Mouse (Mus musculus) ovary, postnatal 14 days (tissue): Measurements from ENCODE around the gene Dctn2.

ENCODE experiments used
- DNase-seq: peaks from one replicate; pipeline ENCODE4 v3.0.0; 2022; ENCODE audit warnings: low spot score

Dctn2 gene

DNA sequence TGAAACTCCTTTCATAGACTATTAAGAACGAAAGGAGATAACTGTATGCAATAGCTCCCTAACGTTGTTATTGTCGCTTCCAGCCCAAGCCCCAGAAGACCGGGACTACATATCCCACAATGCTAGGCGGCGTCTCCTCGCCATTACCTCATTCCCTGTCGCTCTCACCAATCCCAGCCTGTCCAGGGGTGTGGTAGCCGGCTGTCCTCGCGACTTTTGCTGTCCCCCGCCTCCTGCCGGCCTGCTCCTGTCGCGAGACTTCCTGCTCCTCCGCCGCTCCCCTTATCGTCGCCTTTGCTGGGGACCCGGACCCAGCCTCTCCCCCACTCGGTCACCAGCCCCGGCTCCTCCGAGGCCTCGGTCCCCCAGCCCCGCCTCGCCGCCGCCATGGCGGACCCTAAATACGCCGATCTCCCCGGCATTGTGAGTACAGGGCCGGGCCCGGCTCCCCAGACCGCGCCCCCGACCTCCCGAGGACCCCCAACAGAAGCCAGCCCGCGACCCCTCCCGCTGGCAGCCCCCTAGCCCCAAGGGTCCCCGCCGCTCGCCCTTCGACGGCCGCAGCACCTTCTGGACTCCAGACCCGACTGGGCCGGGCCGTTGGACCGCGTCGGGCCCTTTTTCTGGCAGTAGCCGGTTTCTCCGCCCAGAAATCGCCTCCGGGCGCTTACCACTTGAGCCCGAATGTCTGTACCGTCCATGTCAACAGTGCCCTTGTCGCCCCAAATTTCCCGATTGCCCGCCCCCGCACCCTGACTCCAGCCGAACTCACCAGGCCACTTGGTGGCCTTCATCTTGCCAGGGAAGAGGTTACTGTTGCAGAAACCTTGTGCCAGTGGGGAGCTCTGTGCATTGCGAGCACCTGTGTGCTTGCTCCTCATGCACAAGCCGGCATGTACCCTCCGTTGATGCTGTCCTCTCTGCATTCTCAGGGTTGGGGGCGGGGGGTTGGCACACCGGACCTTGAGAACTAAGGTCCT is at the start of gene Dctn2:
TSS of gene Dctn2 (plus strand) at position 257 of the 980 bp plus-strand sequence.
- peak; percentile 82 for DNase-seq

DNA sequence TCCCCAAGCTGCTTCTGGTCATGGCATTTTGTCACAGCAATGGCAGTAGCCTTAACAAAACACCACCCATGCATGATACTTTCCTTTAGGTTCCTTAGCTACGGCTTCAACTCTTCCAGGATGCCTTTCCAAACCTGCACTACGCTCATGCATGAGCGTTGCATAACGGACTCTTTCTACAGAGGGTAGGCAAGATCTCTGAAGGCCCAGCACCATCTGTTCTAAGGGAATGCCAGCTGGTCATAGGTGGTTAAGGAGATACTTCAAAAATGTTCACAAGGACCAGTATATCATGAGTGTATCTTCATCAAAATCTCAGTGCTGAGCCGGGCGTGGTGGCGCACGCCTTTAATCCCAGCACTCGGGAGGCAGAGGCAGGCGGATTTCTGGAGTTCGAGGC is 49.7 kb upstream of the Dctn2 start:
- DNase-seq, result no peak

DNA sequence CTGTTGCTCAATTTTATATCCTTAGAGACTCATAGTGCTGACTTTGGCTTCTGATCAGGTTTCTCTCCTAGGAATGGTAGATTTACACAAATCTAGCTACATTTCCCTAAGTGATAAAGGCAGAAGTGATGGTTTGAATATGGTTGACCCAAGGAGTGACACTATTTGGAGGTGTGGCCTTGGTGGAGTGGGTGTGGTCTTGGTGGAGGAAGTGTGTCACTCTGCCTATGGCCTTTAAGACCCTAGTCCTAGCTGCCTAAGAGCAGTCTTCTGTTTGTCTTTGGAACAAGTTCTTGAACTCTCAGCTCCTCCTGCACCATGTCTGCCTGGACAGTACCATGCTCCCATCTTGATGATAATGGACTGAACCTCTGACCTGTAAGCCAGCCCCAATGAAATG is 49.0 kb upstream of the Dctn2 start:
- DNase-seq, result no peak

DNA sequence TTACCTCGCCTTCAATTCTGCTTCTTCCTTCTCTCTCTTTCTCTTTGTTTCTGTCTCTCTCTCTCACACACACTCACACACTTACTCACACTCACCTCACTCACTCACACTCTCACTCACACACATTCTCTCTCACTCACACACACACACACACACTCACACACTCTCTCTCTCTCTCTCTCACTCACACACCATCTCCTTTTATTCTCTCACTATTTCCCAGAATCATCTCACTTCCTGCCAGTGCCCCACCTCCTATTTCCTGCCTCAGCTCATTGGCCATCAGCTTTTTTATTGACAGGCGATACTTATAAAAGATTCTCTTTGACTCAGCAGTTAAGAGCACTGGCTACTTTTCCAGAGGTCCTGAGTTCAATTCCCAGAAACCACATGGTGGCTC is 47.8 kb upstream of the Dctn2 start:
- DNase-seq, result no peak

DNA sequence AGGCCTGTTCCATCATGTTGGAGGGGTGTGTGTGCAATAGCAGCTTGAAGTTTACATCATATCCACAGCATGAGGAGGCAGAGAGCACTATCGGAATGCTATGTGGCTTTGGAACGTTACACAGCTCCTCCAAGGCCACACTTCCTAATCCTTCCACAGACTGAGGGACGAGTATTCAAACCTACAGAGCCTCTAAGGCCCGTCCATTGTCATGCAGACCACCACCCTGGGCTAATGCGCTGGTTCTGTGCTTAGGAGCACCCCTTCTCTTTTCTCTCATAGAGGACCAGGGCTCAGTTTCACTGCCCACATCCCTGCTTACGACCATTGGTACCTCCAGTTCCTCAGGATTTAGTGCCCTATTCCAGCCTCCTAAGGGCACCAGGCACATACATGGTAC is 41.0 kb upstream of the Dctn2 start:
- no peak for DNase-seq

DNA sequence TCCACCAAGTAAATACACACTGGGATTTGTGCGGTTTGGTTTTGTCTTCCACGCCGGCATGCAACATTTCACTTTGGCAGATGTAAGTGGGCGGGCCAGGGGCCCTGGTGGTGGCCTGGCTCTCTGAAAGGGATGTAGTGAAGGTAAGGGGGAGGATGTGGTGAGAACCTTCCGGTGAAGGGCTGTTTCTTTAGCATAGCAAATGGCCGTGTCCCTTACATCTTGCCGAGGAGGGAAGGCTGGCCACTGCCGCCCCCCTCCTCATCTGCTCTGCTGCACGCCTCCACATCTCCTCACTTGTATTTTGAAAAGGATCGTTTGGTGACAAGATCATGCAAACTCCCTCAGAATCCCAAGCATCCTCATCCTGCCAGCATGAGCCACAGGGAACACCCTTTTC is 40.4 kb upstream of the Dctn2 start:
- no peak for DNase-seq

DNA sequence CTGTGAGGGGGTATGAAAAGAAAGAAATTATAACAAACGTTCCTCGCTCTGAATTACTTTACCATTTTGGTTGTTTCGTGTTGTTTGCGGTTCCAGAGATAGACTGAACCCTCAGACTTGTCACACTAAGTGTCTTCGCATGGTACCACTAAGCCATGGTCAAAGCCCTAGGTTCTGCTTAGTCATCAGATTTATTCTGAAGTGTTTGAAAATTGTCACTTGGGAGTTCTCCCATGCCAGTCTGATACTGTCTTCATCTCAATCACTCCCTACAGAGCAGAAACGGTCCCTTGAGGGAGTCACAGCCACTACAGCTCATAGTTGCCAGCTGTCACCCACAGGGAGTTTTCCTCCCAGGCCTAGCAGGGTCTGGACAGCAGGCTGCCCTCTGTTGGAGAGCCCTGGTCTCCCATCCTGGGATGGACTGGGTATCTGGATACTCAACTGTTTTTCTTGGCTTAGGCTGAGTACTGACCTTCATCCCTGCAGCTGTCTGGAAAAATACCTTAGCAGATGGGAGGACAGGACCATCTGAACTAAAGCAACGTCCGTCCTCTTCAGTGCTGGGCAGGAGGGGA is 39.8 kb upstream of the Dctn2 start:
- DNase-seq, result no peak

DNA sequence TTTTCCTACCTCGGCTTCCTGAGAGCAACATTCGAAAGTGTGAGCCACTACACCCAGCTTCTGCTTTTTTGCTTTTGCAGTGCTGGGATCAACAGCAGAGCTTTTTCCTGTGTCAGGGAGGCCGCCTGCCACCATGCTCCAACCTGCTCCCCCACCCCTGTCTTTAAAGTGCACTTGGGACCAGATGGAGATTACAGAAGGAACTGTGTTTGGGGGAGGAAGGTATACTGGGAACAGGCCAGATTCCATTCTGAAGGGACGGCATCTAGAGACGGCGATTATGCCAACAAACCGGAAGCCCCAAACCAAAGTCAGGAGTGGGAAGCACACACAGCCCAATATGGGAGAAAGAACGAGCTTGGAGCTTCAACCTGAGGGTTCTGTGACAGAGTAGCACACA is 39.0 kb upstream of the Dctn2 start:
- no peak for DNase-seq

DNA sequence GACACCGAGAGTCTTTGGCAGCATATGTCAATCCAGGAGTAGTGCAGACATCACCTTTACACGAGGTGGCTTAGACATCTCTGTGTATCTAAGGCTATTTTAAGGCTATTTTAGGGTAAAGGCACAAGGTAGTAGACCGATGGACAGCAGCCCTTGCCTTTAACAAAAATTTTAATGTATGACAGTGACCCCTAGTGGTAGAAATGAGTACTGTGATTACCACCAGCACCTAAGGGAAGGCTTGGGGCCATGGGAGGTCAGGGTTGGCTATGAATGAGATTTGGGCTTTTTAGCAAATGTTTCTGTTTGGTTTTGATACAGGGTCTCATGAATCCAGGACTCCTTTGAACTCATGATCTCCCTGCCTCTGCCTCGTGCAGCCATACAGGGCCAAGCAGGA is 37.3 kb upstream of the Dctn2 start:
- DNase-seq, result peak; percentile 62

DNA sequence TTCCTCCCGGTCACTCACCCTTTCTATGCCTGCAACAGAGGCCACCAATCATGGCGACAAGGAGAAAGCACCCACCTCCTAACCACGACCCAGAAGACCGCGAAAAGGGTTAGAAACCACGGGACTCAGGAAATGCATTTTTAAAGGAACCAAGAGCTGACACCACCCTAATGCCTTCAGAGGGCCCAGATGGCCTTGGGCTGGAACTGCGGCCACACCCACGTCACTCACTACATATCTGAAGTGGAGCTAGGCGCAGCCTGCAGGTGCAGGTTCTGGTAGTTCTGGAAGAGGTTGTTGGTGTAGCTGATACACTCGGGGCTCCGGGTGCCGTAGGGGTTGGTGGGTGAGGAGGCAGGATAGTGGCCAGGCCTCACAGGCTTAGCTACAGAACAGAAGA is 35.5 kb upstream of the Dctn2 start:
- DNase-seq, result no peak

DNA sequence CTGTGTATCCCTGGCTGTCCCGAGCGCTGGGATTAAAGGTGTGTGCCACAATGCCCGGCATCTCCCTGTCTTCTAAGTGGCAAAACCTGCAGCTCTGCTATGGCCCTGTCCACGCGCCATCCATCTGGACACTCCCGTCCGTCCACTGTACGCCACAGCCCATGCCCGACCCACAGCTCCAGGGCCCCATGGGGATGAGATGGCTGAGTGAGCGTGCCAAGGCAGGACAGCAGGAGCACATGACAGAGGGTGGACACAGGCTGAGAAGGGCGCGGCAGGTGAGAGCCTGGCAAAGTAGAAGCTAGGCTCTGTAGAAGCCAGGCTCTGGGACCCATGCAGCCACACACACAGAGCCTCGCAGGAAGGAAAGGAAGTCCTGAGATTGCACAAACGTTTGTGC is 34.4 kb upstream of the Dctn2 start:
- no peak for DNase-seq

DNA sequence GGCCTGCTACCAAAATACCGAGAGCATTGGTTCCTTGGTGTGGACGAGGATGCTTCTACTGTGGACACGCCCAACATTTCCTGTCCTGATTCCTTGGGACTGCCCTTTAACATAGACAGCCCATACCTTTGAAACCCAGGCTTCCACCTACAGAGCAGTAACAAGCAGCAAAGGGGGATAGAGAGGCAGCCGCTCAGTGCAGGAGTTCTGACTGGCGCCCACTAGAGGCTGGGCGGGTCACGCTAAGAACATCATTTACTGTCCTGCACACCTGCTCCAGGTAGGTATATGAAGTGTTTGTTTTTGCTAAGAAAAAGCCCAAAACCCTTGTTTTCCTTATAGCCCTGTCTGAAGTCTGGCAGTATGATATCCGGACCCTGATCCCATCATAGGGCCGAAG is 33.0 kb upstream of the Dctn2 start:
- no peak for DNase-seq

DNA sequence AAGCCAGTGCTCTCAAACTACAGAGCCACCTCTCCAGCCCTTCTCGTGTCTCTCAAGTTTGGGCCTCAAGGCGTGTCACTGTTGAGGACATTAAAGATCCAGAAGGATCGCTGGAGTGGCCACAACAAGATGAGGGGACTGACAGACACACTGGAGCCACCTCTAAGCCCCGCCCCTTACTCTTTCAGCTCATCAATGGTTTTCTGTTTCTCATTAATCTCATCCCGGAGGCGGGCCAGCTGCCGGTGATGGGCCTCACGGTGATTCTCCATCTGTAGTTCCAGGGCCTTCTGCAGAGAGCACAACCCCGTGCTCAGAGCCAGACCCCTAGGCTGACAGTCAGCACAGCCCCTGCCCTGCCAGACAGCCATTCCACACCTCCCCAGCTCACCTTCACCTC is 29.6 kb upstream of the Dctn2 start:
- DNase-seq, result no peak

DNA sequence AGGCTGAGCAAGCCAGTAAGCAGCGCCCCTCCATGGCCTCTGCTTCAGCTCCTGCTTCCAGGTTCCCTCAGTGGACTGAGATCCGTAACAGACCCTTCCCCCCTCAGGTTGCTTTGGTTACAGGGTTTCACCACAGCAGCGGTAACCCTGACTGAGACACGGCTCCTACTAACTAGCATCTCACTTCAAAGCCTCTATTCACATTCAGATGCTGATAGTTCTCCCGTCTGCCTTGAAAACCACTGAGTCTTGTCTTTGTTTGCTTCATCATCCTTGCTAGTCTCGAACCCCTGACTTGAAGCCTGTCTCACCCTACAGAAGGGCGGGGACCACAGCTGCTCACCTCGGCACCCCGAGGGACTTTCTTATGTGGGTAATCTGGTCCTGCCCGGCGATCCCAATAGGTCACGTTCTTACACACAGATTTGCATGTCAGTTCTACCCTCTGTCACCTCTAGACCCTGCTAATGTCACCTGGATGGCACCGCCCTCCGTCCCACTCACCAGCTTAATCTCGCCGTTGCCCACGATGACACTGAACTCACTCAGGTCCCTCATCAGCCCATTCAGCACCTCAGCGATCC is 27.8 kb upstream of the Dctn2 start:
- DNase-seq, result no peak

DNA sequence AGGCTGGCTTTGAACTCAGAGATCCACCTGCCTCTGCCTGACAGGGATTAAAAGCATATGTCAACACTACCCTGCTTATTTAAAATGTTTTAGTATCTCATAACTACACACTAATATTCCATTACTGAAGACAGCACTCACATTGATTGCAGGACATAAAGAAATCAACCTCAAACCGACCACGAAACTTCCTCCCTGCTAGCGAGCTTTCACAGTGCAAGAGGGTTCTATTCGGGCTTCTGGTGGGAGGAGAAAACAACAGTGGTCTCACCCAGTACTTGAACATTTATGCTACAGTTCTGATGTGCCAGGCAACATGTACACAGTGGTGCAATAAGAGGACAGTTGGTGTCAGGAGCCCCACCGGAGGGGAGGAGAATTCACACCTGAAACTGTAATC is 15.4 kb upstream of the Dctn2 start:
- DNase-seq, result no peak

DNA sequence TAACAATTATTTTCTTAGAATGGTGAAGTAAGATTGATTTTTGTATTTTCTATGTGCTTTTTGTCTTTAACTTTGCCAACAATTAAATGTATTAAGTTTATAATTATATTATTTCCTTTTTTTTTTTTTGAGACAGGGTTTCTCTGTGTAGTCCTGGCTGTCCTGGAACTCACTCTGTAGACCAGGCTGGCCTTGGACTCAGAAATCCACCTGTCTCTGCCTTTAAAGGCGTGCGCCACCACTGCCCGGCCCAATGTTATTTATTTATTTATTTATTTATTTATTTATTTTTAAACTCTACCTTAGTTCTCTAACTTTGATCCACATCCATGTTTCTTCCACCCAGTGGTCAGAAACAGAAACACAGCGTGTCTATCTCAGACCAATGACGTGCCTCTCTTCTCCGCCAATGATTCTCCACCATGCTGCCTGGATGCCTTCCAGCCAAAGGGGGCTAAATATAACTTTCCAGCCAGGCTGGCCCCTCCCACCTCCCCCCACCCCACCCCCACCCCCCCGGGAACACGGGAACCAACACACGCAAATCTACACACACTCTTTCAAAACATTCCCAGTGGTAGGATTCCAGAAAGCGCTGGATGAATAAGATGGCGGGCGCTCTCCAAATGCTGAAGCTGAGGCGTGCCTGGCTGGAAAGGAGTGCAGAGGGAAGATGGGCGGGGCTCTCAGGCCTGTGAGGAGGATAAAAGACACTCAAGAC is 10.4 kb upstream of the Dctn2 start:
- peak; percentile 57 for DNase-seq

DNA sequence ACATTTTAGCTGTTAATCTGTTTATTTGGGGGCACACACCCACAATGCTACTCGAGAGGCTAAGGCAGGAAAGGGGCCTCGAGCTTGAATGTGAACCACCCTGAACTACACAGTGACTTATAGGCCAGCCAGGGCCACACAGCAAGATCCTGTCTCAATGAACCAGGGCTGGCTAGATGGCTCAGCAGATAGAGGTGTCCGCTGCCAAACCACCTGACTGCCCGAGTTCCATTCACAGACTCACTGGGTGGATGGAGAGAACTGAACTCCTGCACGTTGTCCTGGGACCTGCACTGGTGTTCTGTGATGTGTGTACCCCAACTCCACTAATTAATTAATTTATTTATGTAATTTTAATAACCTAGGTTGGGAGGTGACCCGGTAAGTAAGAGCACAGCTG is 8.4 kb upstream of the Dctn2 start:
- no peak for DNase-seq

DNA sequence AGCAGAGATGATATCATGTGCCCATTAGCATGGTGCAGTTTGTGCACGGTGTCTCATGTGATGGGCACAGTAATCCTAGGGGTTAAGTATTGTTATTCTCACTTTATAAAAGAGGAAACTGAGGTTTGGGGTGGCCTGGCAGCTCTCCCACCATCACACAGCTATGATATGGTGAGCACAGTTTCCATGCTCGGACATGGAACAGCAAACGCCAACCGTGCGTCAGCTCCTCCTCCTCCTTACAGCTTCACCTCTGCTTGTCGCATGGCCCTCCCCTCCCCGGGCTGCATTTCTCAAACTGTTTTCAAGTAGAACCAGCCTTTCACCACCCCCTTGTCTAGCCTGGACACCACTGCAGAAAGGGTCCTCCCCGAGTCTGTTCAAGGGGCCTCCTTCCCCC is 7.7 kb upstream of the Dctn2 start:
- DNase-seq, result no peak

DNA sequence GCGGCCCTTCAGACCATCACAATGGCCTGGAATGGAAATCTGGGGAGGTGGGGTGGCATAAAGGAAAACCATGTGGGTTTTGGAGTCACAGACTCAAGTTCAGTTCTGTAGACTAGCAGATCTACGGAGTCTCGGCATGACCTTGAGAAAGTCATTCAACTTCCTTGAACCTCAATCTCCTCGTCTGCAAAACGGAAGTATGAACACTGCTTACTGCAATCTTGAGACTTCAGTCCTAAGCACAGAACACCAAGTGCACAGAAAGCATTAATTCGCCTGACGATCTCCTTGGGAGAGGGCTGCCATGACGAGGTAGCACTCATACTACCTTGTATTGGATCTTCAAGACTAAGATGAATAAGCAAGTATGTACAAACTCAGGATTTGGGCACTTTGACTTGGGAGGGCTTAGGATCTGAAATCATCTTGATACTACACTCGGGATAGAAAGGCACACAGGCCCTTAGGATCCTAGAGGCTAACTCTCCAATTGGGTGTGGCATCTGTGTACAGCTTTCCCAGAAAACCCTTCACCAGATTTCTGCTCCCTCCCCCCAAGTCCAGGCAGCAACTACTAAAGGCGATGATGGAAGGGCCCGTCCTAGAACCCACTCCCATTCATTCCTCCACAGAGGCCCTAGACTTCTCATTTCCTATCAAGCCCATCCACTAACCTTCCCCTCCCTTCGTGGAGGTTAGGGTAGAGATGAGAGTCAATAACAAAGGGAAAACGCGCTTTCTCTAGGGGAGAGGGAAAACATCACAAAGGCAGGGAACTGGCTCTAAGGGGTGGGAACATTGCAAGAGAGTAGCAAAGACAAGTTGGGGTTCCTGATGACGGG is 4.2 kb upstream of the Dctn2 start:
- DNase-seq, result no peak

DNA sequence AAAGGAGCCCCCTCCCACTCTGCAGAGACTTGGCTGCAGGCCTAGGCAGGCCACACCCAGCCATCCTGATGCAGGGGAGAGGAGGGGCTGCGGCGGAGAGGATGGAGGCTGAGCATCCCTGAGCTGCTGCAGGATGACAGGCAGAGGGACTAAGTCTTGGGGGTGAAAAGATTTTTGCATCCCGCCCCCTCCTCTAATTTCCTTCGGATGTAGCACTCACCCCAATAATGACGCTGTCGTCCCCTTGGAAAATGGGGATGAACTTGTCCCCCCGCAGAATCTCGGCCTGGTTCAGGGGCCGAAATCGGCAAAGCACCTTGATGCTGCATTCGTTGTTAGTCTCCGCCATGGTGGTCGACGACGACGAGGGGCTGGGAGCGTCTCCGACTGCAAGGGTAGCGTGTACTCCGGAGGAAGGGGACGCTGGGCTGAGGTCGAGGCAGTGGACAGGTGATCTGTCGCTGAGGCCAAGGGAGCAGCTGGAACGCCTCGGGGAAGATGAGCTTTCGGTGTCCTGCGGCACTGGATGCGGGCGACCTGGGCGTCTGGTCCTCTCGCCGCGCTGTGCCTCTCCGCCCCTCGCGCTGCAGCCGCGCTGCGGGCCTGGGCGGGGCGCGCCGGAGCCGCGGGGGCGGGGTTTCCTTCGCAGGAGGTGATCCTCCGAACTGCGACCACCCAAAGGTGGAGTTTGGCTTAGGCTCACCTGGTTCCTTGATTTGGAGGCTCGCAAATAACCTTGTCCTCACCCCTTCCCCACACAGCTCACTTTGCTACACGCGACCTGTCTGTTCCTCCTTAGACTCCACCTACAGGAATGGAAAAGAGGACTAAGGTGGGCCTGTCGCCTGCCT is 3.4 kb upstream of the Dctn2 start, which contains the start of gene Kif5a:
TSS of gene Kif5a (minus strand) at position 801 of the 851 bp plus-strand sequence.
- DNase-seq, result no peak

DNA sequence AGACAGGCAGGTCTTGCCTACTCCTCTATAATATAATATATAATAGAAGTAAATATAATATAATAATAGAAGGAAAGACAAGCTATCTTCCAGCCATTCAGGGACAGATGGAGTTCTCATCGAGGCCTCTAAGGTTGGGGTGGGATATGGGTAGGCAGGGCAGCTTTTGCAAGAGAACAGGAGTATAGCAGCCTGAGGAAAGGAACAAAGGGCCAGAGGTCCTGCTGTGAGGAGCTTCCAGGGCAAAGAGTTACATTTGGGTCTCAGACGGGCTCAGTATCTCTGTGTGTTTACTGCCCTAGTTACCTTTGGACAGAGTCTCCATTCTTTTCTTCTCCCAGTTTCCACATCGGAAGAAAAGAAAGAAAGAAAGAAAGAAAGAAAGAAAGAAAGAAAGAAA is 2.5 kb upstream of the Dctn2 start:
- no peak for DNase-seq
